Mouse (Mus musculus) cerebellum, adult 11-12 months (tissue): Measurements from ENCODE around the gene Npm3.

Experiments
- DNase-seq: peaks from one replicate; pipeline ENCODE4 v3.0.0; 2022

Npm3 gene

DNA sequence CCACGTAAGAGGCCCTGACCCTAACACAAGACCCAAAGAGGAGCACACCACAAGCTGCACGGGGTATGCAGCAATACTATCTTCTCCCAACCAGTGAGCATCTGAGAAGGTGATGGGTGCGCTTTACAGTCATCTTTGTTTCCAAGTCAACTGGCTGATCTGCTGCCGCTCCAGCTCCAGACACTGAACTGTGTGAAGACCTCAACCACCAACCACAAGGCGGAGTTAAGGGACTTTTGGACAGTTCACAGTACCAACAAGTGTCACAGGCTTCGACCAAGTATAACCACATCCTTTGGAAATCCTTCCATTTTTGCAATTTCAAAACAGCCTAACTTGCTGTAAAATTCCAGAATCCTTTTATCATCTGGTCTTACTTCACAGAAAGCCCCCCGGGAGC, 2.5 kb upstream of the Npm3 start:
- DNase-seq = no peak

- DNase-seq = peak; percentile 31
Measured at GRCm38 (mm10) chr19:45748691-45749242, 624 bp downstream of the Npm3 start.

DNA sequence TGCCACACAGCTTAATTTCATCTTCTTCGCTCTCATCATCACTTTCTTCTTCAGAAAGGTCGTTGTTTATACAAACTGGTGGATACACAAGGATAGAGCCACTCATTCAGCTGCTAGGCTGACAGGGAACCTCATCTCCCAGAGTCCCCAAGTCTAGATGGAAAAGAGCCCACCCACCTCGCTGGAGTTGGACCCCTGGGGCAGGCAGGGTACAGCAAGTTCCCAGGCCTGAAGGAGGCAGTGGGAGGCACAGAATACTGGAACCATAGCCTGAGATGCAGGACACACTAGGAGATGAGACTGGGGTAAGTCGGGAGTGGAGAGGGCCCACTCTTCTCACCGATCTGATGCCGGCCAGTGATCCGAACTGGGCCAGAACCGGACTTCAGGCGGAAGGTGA, 1.2 kb downstream of the Npm3 start:
- DNase-seq = peak; percentile 28

DNA sequence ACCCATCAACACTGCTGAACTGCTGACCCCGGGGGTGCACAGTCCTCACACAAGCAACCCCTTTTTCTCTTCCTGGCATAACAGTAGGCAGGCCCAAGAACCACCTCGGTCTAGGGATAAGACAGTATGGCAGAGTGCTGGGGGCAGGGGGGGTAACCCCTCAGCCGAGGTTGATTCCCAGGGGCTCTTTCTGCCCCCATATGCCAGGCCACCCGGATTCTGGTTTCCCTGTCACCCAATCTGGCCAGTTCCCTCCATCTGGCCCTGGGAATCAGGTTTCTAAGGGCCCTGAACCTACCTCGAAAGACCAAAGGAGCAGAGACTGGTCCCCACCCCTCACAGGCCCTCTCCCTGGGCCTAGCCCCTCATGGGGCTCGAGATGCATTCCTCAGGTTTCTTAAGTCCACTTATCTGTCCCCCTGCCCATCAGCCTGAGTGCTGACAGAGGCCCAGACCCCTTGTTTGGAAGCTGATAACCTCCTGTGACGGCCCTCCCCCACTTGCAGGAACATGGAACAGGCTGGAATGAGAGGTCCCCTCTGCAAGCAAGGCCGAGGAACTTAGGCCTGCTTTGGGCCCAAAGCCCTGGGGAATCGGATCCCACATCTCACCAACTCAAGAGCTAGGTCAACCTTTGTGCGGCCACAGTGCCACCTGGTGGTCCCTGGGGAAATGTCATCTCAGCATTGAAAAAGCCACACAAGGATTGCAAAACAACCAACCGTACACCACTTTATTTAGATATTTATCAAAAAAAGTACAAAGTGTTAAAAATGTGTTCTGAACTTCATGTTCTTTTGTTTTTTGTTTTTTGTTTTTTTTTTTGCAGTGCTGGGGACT, 2.1 kb downstream of the Npm3 start:
- DNase-seq = peak; percentile 72

DNA sequence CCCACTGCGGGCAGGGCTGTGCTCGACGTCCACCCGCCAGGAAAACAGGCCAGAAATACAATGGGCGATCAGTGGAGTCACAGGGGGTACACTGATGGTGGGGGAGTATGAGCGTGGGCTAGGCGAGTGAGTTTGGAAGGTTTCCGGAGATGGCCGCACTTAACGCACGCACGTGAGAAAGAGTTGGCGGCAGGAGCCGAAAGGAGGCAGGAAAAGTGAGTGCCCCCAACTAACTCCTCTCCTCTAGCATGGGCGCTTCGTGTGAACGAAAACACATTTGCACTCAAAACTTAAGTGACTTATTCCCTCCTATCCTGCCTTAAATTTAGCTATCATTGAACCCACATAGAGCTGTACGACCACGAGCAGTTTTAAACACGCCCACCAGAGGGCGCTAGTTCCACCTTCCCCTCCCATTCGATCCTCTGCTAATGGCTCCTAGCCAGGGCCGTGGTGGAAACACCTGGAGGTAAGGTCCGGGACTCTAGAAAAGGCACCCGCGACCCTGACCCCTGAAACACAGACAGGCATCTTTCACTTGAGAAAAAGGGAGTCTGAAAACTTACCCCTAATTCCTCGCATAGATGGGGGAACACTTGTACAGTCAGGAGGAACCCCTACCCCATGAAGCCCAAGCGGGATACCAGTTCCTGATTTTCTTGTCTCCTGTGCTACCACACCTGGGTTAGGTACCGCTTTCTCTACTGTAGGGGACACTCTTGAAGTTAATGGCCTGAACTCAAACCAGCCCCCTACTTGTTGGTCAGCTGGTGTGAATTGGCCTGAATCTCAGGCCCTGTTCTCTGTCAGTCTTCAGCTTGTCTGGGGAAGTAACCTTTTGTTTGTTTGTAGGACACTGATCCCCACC, 3.0 kb downstream of the Npm3 start:
- DNase-seq = peak; percentile 64

DNA sequence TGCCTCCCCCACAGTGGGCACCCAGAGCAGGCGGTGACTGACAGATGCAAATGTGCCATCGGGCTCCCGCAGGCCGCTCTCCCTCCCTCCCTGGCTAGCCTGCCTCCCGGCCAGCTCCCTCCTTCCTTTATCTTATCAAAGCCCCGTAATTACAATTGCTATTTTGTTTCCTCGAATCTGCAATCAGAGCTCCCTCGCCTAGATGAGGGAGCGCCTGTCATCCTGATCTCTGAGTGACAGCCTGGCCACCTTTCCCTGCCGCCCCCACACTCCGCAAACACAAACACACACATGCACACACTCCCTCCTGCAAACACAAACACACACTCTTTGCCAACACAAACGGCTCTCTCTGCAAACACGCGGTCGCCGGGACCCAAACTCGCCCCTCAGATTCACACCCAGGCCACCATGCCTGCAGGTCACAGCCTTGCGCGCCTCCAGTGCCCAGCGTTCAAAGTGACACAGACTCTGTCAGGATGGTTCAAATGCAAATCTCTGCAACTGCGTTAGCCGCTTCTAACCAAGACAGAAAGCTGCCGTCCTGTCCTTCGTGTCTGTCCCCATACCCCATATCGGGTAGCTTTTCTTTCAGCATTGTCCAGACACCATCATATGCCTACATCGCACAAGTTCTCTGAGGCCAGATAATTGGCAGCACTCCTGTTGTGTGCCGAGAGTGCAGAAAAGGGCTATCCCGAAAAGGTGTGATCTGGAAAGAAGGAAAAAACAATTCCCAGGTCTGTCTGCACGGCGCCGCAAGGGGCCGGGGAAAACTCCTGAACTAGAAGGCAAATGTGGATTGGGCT, 3.8 kb downstream of the Npm3 start:
- DNase-seq = no peak

DNA sequence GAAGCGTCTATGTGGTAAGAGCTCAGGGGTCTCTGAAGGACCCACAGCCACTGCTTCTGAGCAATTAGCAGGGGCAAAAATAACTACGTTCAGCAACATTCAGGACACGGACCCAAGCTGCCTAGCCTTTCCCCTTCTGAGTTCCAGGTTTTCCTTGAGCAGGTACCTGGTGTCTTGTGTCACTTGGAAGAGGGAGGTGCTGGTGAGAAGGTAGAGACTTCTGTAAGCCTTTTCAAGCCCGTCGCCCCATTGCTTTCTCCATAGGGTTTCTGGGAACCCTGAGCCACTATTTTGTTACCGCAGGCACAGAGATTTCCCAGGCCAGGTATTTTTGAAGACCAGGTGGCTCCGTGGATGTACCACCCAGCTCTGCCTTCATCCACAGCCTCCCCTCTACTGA, 5.8 kb downstream of the Npm3 start:
- no peak for DNase-seq

- no peak for DNase-seq
Measured at GRCm38 (mm10) chr19:45742984-45743575, 6.3 kb downstream of the Npm3 start.

DNA sequence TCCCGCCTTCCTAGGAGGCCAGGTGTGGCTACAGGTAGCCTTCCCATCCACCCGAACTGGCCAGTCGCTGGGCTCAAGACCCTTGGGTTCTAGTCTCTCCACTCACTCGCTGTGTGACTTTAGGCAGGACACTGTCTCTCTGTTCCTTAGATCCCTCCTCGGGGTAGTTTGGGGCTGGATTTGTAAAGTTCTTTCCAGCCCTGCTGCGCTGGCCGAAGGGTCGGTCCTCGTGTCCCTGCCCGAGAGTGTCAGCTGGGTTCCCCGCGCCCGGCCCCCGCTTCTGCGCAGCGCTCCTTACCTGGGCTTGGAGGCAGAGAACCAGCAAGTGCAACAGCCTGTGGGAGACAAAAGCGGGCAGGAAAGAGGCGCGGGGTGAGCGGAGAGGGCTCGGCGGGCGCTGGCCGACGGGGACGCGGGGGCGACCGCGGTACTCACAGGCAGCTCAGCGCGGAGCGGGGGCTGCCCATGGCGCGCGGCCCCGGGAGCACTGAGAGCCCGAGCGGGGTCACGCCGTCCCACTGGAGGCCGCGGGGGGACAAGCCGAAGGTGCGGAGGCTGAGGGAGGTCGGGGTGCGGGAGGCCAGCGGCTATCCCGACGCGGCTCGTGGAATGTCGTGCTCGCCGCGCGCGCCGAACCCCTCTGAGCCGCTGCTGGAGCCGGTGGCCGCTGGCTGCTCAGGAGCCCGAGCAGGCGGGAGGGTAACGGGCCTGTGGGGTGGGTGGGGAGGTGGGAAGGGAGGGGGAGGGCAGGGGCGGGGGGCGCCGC, 7.0 kb downstream of the Npm3 start, which contains the start of gene Fgf8:
Fgf8 (minus strand) TSS at position 698 of the 766 bp plus-strand sequence.
- DNase-seq = no peak

- no peak for DNase-seq
Measured at GRCm38 (mm10) chr19:45741431-45742217, 7.8 kb downstream of the Npm3 start.

DNA sequence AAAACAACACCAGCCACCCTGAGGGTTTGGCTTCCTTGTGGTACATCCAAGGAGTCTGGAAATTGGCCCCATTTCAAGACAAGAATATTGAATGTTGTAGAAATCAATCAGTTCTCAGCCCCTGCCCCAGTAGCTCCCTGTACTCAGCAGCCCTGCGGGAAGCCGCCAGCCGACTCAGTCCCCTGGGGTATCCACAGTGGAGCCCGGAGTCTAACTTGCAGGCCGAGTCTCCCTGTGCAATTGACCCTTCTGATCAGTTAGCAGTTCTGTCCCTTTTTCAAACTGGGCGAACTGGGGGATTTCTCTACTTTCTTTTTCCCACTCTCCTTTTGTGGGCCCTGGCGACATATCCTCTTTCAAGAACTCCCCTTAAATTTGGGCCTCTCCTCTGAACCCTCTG, 8.6 kb downstream of the Npm3 start:
- DNase-seq = no peak

DNA sequence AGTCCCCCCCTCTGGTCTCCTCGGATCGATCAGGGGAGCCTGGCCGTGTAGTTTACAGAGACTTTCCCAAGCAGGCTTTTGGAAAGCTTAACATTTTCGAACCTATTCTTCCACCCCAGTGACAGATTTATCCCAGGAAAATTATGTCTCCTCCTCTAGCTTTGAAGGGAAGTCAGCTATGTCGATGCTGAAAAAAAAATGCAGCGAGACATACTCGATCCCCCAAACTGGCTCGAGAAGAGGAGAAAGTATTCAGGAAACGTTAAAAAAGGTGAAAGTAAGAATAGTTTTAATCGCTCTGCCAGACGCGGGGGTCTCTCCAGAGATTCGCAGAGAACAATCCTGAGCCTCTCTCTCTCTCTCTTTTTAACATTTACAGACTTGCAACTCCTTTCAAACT, 9.2 kb downstream of the Npm3 start:
- DNase-seq = no peak

GRCm38 (mm10) chr19:45738521-45738920, 10.9 kb downstream of the Npm3 start:
- no peak for DNase-seq

DNA sequence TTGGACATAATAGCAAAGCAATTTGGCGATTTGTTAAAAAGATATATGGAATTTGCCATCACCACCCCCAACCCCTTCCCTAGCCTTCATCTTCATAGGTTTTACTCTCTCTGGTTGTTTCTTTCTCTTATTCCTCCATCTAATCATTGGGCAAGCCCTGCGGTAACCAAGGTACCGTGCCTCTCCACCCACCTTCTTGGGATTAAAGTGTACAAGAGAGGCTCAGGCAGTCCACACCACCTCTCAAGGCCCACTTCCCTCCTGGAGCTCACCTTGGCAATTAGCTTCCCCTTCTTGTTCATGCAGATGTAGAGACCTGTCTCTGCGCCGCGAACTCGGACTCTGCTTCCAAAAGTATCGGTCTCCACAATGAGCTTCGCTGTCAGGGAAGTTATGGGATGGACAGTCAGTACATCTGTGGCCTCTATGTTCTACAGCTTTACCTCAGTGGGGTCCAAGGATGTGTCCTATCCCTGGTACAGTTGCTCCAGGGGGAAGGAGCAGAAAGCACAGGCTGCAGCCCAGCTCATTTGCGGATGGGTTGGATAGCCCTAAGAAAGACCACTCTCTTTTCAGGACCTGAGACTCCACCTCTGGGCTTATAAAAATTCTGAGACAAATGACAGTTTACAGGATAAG, 11.4 kb downstream of the Npm3 start:
- no peak for DNase-seq

- DNase-seq = no peak
Measured at GRCm38 (mm10) chr19:45737208-45737845, 12.1 kb downstream of the Npm3 start.

DNA sequence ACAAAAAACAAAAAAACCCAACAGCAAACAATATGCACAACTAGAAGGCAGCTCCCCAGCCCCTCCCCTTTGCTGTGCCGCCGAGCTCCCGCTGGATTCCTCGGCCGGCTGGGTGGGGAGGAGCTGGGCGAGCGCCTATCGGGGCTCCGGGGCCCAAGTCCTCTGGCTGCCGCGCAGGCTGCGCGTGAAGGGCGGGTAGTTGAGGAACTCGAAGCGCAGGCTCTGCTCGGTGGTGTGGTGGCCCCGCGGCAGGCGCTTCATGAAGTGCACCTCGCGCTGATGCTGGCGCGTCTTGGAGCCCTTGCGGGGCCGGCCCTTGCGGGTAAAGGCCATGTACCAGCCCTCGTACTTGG, 12.6 kb downstream of the Npm3 start:
- DNase-seq = no peak

GRCm38 (mm10) chr19:45736241-45736640, 13.2 kb downstream of the Npm3 start:
- no peak for DNase-seq

- no peak for DNase-seq
Measured at GRCm38 (mm10) chr19:45734762-45735161, 14.6 kb downstream of the Npm3 start.

DNA sequence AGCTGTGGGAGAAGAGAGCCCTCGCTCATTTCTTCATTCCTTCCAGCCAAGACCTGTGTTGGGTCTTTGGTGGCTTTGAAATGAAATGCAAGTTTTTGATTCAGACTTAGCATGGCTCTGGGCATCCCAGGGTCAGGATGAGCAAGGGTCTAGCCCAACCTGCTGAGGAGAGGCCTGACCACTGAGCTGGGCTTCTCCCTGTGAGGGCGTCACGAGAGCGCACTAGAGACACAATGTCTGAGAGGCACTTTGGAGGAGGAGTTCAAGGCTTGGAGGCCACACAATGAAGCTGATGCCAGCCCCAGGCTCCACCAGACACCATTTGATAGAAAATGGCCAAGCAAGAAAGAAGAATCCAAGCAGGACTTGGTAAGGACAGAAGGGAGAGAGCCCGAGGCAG, 15.2 kb downstream of the Npm3 start:
- DNase-seq = no peak

GRCm38 (mm10) chr19:45733564-45733963, 15.8 kb downstream of the Npm3 start:
- no peak for DNase-seq
